In genomic region chr2:106855184-106855583, GRCm38 (mm10) we compare ENCODE assay signal across 13 mouse cellular contexts.
A peak's percentile ranks its signal among the peaks of the same experiment; 100 is the strongest.
DNase-seq lines count a peak whose midpoint lies in the region; ATAC-seq lines count a peak whose summit lies in the region.
"Had no signal": no experiment of that assay in that cellular context is flagged by ENCODE, and none has a peak within 500 bp of the region (broad histone marks: within the 10 kb centered on the region; RNA-seq: fewer than 3 reads in every experiment).

No protein-coding gene starts in this region.

- H3K9ac ChIP-seq in heart, embryonic 11.5 days (ENCODE audit: low read depth, low read length), result peak overlapping the region; percentile 35; the same call in 1 of the 2 replicates
- no peak overlapping the region for H3K9ac ChIP-seq in midbrain, embryonic 14.5 days (replicated peaks; ENCODE audit: low read length)
- H3K9ac ChIP-seq in kidney, embryonic 14.5 days (ENCODE audit: low read depth, low read length), result no peak overlapping the region
- no peak overlapping the region for H3K9ac ChIP-seq in neural tube, embryonic 13.5 days
- H3K9ac ChIP-seq: stomach, embryonic 15.5 days had no signal

- 54% methylated on average over 13 of the region's 13 CpGs for WGBS in heart, embryonic 11.5 days (ENCODE audit: insufficient replicate concordance)
- 71% methylated on average over 13 of the region's 13 CpGs for WGBS in midbrain, embryonic 10.5 days
- 46% methylated on average over 13 of the region's 13 CpGs for WGBS in midbrain, embryonic 14.5 days
- 29% methylated on average over 13 of the region's 13 CpGs for WGBS in kidney, embryonic 14.5 days
- WGBS in neural tube, embryonic 13.5 days, result 26% methylated on average over 13 of the region's 13 CpGs

- DNase-seq in heart, postnatal 4 days, result no peak
- DNase-seq in midbrain, embryonic 10.5 days (ENCODE audit: low spot score), result no peak
- no peak for DNase-seq in midbrain, embryonic 14.5 days
- DNase-seq in ovary, postnatal 36 days (ENCODE audit: low spot score), result no peak
- no peak for DNase-seq in cerebellum, postnatal 4 days (ENCODE audit: low spot score in 2 of 2)
- DNase-seq: cerebellum, adult 18-20 months; right cerebral cortex, postnatal 14 days had no signal

- H3K4me1 ChIP-seq in heart, embryonic 11.5 days (ENCODE audit: control insufficient read depth, insufficient read depth, low read length), result peaks cover 53% of the 10 kb centered on the region
- peaks cover 42% of the 10 kb centered on the region for H3K4me1 ChIP-seq in midbrain, embryonic 10.5 days
- H3K4me1 ChIP-seq in midbrain, embryonic 14.5 days (ENCODE audit: control insufficient read depth, insufficient read depth, low read length), result peaks cover 47% of the 10 kb centered on the region
- peaks cover 36% of the 10 kb centered on the region for H3K4me1 ChIP-seq in kidney, embryonic 14.5 days (ENCODE audit: control insufficient read depth, insufficient read depth, low read length)
- H3K4me1 ChIP-seq in neural tube, embryonic 13.5 days (replicated peaks), result peaks cover 61% of the 10 kb centered on the region

- no peaks in the 10 kb centered on the region for H3K27me3 ChIP-seq in heart, embryonic 11.5 days (ENCODE audit: control insufficient read depth, insufficient read depth, low read length)
- peaks cover 8% of the 10 kb centered on the region; the same call in 1 of the 2 replicates for H3K27me3 ChIP-seq in midbrain, embryonic 10.5 days (ENCODE audit: low read depth, poor library complexity, severe bottlenecking)
- H3K27me3 ChIP-seq in midbrain, embryonic 14.5 days (ENCODE audit: control insufficient read depth, insufficient read depth, low read length), result no peaks in the 10 kb centered on the region
- H3K27me3 ChIP-seq in kidney, embryonic 14.5 days (ENCODE audit: control insufficient read depth, insufficient read depth, low read length), result no peaks in the 10 kb centered on the region
- no peaks in the 10 kb centered on the region for H3K27me3 ChIP-seq in neural tube, embryonic 13.5 days
- H3K27me3 ChIP-seq: embryonic facial prominence, embryonic 13.5 days; stomach, embryonic 15.5 days had no signal

- H3K36me3 ChIP-seq in heart, embryonic 11.5 days (ENCODE audit: control insufficient read depth, insufficient read depth, low read length), result no peaks in the 10 kb centered on the region
- no peaks in the 10 kb centered on the region for H3K36me3 ChIP-seq in midbrain, embryonic 10.5 days
- no peaks in the 10 kb centered on the region for H3K36me3 ChIP-seq in midbrain, embryonic 14.5 days (ENCODE audit: control insufficient read depth, insufficient read depth, low read length)
- no peaks in the 10 kb centered on the region for H3K36me3 ChIP-seq in kidney, embryonic 14.5 days (ENCODE audit: control insufficient read depth, insufficient read depth, low read length)
- no peaks in the 10 kb centered on the region for H3K36me3 ChIP-seq in neural tube, embryonic 13.5 days
- H3K36me3 ChIP-seq: embryonic facial prominence, embryonic 13.5 days; stomach, embryonic 15.5 days had no signal

- H3K27ac ChIP-seq in heart, embryonic 11.5 days (ENCODE audit: low read depth, low read length), result peak overlapping the region; percentile 67
- peak overlapping the region; percentile 66 for H3K27ac ChIP-seq in midbrain, embryonic 10.5 days (replicated peaks)
- H3K27ac ChIP-seq in midbrain, embryonic 14.5 days (replicated peaks; ENCODE audit: low read depth, low read length), result no peak overlapping the region
- H3K27ac ChIP-seq in kidney, embryonic 14.5 days (ENCODE audit: low read depth, low read length), result no peak overlapping the region; the same call in 1 of the 2 replicates
- peak overlapping the region; percentile 46; the same call in 1 of the 2 replicates for H3K27ac ChIP-seq in neural tube, embryonic 13.5 days (replicated peaks)
- H3K27ac ChIP-seq: stomach, embryonic 15.5 days had no signal

- H3K4me2 ChIP-seq in heart, embryonic 11.5 days, result no peak overlapping the region; the same call in 1 of the 2 replicates
- H3K4me2 ChIP-seq in midbrain, embryonic 14.5 days (ENCODE audit: low read length), result no peak overlapping the region
- H3K4me2 ChIP-seq in kidney, embryonic 14.5 days (replicated peaks; ENCODE audit: low read depth, low read length), result peak overlapping the region; percentile 15
- H3K4me2 ChIP-seq in neural tube, embryonic 13.5 days, result peak overlapping the region; percentile 18; the same call in 1 of the 2 replicates
- H3K4me2 ChIP-seq: embryonic facial prominence, embryonic 13.5 days; stomach, embryonic 15.5 days had no signal

- no peaks in the 10 kb centered on the region for H3K9me3 ChIP-seq in heart, embryonic 11.5 days (replicated peaks; ENCODE audit: control insufficient read depth, low read length)
- no peaks in the 10 kb centered on the region for H3K9me3 ChIP-seq in midbrain, embryonic 10.5 days (replicated peaks)
- no peaks in the 10 kb centered on the region for H3K9me3 ChIP-seq in midbrain, embryonic 14.5 days (ENCODE audit: control insufficient read depth, low read length)
- H3K9me3 ChIP-seq in kidney, embryonic 14.5 days (ENCODE audit: control insufficient read depth, low read length), result no peaks in the 10 kb centered on the region
- no peaks in the 10 kb centered on the region for H3K9me3 ChIP-seq in neural tube, embryonic 13.5 days
- H3K9me3 ChIP-seq: embryonic facial prominence, embryonic 13.5 days; stomach, embryonic 15.5 days had no signal

- no peak overlapping the region for H3K4me3 ChIP-seq in heart, embryonic 11.5 days (ENCODE audit: low read depth, low read length)
- H3K4me3 ChIP-seq in midbrain, embryonic 10.5 days, result no peak overlapping the region
- H3K4me3 ChIP-seq in midbrain, embryonic 14.5 days (replicated peaks; ENCODE audit: low read depth, low read length), result no peak overlapping the region
- H3K4me3 ChIP-seq in kidney, embryonic 14.5 days (ENCODE audit: low read length), result no peak overlapping the region
- H3K4me3 ChIP-seq in neural tube, embryonic 13.5 days, result no peak overlapping the region
- H3K4me3 ChIP-seq: embryonic facial prominence, embryonic 13.5 days; myocyte; stomach, embryonic 15.5 days had no signal

- no peak for ATAC-seq in heart, embryonic 11.5 days (replicated peaks; ENCODE audit: insufficient number of reproducible peaks, low FRiP score, low TSS enrichment)
- no peak for ATAC-seq in midbrain, embryonic 14.5 days (ENCODE audit: low FRiP score, low TSS enrichment)
- no peak for ATAC-seq in kidney, embryonic 14.5 days (ENCODE audit: low FRiP score, low TSS enrichment)
- ATAC-seq in neural tube, embryonic 13.5 days (ENCODE audit: low read depth), result no peak

Comparison
In these comparisons a context has a peak if more than half of its experiments do, and no peak if none do; other contexts are left out.
1. H3K27ac ChIP-seq: peak in heart, embryonic 11.5 days (single experiment), midbrain, embryonic 10.5 days (single experiment) and neural tube, embryonic 13.5 days (single experiment); none in midbrain, embryonic 14.5 days (single experiment) and kidney, embryonic 14.5 days (single experiment).
2. H3K4me2 ChIP-seq: peak in kidney, embryonic 14.5 days (single experiment) and neural tube, embryonic 13.5 days (single experiment); none in heart, embryonic 11.5 days (single experiment) and midbrain, embryonic 14.5 days (single experiment).